Mouse (Mus musculus) kidney, postnatal 10 days (tissue): ENCODE measurements around the gene Crhr1.

Experiments used
- DNase-seq: peaks from one replicate; pipeline ENCODE4 v3.0.0; 2021; ENCODE audit warnings: mixed read lengths

Gene Crhr1

DNA sequence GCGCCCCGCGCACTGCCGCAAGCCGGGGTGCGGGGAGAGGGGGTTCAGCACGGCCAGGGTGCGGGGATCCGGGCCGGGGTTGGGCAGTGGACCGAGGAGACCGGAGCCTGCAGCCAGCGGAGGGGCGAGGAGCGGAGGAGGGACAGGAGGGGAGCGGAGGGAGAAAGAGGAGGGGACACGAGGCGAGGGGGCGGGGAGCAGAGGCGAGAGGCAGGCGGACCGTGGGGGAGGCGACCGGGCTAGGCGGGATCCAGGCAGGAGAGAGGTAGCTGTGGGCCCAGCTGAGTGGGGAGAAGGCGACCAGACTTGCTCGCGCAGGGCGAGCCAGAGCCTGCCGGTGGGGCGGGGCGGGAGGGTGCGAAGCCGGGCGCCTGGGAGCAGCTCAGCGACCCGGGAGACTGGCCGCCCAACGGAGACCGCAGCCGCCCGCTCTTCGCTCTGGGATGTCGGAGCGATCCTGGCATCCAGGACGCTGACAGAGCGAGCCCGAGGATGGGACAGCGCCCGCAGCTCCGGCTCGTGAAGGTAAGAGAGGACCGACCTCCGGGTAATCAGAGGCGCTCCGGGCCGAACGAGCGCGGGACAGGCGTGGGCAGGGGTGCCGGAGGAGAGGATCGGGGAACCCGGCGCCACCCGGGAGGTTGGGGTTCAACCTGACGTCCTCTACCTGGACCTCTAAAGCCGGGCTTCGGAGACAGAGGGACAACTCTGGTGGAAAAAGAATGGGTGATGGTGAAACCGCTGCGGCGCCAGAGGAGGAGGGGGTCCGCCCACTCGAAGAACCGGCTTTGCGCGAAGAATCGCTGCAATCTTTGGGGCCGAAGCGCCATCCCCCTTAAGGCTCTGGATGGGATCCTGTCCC, at the start of gene Crhr1:
Gene Crhr1 (plus strand): TSS at position 276 of the 862 bp plus-strand sequence.
- DNase-seq: peak; percentile 43

DNA sequence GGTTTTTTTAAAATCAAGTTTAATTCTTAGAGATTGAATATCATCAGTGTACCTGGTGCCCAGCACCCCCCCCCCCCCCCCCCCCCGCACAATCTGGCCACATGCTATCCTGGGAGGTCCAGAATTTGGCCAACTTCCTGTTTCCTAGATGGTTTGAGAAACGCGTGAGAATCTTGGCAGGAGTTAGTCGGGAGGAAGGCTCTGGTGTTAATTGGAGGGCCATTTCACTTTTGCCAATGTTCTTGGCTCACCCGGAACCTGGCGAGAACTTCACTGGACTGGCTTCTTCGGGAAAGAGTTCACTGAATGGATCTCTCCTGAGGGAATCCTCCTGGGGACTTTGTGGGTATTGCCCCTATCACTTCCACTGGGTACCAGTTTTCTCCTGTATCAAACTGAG, 49.4 kb upstream of the Crhr1 start:
- DNase-seq: no peak

DNA sequence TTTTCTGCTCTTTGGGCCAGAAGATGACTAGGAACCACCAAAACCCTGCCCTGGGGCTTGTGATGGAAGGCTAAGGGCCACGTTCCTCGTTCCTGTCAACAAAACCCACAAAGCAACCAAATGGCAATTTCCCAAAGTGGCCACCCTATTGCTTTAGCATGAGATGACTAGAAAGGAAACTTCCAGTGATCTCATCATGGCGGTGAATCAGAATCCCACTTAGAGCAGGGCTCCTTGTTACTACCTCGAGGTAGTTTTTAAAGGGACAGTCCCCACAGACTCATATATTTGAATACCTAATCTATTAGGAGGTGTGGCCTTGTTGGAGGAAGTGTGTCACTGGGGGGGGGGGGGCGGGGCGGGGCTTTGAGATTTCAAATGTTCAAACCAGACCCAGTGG, 48.9 kb upstream of the Crhr1 start:
- no peak for DNase-seq

DNA sequence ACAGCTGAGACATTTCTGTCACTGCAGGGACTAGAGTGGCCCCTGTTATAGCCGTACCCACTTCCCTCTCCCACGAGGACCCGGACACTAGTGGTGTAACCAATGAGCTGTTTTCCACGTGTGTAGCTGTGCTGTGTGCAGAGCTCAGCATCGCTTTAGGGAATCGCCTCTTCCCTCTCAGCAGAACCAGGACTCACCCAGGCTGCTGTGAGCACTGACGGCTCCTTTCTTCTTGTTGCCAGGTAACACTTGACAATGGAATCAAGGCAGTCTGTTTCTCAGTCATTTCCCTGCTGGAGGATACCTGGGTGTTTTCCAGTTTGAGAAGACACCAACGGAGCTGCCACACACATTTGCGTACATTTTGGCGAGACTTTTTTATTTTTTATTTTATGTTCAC, 44.1 kb upstream of the Crhr1 start:
- no peak for DNase-seq

DNA sequence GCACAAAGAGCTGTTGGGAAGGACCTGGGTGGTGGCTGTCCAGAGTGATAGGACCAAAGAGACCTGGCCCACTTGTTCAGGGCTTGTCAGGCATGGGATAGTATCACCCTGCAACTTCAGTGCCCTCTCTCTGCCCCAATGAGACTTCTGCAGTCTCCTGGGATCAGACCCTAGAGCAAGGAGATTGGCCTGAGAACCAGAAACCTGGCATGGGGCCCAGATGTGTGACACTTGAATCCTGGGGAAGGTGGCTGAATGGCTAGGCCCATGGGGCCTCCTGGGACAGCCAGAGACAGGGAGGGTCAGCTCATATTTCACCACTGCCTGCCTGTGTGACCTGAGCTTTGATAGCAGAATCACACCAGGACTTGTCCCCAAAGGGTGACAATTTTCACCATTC, 41.9 kb upstream of the Crhr1 start:
- no peak for DNase-seq

DNA sequence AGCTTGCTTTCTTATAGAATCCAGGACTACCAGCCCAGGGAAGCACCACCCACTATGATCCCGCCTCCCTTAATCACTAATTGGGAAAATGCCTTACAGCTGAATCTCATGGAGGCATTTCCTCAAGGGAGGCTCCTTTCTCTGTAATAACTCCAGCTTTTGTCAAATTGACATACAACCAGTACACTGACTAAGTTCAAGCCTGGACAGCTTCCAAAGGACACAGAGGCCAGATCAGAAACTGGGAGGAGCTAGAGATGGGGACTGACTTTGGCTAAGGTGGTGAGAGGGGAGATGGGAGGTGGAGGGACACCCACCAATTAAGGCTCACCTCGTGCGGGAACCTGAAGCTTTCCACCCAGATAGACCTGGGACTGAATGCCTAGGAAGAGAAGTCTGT, 37.5 kb upstream of the Crhr1 start:
- DNase-seq: no peak

DNA sequence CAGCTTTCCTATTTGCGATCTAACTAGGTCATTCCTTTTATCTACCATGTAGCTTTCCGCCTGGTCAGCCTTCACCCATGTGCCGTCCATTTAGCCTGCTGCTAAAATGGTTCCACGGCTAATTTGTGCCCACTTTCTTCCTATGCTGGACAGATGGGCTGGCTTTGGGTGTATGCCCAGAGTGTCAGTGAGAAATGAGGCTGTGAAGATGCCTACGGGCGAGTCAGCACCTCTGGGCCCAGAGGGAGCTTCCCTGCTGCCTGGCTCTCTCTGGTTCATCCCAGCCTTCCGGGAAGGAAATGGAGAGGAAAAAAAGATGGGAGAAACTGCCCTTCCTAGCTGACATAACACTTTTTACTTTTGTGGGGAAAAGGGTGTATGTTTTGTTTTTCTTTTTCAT, 36.1 kb upstream of the Crhr1 start:
- DNase-seq: no peak

DNA sequence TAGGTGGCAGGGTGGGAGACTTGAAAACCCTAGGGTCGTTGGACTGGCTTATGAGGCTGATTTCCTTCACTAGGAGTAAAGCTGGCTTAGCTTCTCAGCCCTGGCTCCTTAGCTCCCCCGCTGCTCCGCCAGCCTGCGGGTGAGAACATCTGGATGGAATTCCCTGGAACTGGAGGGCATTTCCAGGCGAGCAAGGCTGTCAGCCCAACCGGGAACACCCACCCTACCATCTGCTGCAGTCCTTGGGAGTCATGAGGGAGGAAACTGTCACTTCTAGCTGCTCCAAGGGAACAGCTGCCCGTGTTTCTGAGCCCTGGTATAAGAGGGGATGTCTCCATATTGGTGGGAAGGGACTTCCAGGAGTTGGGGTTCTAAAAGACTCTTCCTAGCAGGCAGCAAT, 33.1 kb upstream of the Crhr1 start:
- DNase-seq: no peak

DNA sequence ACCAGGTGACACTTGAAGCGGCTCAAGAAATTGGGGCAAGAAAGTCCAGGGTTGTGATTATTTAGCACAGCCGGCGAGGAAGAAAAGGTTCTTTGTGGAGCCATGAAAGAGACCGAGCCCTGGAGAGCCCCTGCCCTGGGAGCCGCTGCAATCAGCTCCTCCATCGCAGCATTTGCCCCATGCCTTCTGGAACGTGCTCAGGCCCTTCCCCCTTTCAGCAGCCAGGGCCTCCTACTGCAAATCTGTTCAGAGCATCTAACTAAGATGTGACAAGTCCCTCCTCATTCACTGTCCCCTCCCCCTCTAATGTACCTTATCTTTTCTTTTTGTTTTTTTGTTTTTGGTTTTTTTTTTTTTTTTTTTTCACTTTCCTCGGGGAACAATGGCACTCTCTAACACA, 30.0 kb upstream of the Crhr1 start:
- no peak for DNase-seq

DNA sequence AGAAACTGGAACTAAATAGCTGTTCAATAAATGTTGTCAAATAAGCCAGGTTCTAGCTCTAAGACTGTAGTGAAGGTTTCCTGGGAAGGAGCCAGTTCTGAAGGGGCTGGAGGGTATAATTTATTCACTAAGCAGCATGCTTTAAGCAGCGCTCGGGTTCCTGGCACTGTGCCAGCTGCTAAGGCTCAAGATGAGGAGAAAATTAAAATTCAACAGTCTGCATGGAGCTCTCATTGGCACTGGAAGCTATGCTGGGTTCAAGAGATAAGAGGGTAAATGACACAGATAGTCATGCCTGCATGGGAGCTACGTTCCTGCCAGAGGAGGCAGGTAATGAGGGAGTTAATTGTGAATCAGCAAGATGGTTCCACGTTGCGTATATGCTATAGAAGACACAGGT, 26.3 kb upstream of the Crhr1 start:
- DNase-seq: peak; percentile 66

DNA sequence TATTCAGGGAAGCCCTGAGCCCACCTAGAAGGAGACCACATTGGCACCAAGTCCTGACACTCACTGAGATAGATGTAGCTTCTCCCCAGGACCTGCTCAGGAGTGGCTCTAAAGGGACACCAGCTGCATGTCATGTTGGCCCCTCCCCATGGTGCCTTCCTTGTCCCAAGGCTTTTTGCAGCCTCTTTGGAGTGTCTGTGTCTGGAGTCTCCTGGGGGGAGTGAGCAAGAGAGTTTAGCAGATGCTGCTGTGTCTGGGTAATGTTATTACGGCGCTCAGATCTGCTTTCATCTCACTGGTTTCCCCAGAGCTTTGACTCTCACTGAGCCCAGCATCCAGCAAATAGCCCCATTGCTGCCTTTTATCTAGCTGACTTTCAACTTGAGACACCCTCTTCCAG, 25.7 kb upstream of the Crhr1 start:
- no peak for DNase-seq

DNA sequence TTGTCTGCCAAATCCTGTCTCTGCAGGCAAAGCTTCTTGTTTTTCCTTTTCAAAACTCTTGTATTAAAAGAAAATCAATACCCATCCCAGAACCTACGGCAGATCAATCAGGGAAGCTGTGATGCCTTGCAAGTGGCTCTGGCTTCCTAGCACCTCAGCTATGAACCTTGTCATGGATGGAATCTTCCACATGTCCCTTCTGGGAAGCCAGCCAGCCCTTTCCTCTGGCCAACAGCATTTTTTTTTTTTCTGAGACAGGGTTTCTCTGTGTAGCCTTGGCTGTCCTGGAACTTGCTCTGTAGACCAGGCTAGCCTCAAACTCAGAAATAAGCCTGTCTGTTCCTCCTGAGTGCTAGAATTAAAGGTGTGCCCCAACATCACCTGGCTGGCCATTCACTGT, 22.3 kb upstream of the Crhr1 start:
- DNase-seq: peak; percentile 42

DNA sequence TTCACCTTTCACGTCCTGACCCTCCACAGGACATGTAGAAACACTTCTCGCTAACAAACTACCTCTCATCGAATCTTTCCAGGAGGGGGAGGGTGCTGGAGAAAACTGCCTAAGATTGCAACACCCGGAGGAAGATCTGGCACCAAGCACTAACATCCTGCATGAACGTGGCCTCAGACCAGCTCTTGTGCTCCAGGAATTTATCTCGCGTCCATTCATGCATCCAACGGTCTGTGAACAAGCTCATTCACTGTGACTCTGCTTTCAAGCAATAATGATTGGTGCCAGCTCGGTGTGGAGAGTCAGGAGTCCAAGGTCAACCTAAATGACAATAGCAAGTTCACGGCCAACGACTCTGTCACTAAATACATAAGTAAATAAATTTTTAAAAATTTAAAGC, 20.8 kb upstream of the Crhr1 start:
- DNase-seq: no peak

DNA sequence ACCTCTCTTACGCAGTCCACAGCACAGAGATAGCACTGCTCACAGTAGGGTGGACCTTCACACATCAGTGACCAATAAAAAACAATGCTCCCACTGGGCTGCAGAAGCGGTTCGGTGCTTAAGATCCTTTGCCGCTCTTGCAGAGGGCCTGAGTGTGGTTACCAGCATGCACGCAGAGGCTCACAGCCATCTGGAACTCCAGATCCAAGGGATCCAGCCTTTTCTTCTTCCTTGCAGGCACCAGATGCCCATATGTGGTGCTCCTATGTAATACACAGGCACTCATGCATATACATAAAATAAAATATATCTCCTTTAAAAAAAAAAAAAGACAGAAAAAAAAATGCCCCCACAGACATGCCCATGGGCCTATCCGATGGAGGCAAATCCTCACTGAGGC, 19.0 kb upstream of the Crhr1 start:
- no peak for DNase-seq

DNA sequence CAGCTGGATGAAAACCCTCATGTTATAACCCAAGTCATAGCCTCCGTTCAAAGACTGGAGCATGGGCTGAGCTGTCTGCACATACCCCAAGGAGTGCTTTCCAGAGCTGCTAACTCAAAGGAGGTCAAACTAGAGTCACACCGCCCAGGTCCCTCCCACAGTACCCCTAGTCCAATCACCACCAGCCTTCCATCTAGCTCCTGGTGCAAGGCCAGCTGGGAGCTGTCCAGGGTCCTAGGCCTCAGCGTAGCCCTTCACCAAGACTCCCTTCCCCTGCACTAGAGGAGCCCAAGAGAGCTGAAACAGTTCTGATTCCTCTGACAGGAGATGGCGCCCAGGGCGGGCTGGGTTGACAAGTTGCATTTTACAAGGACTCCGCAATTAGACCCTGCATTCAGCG, 18.0 kb upstream of the Crhr1 start:
- peak; percentile 94 for DNase-seq

DNA sequence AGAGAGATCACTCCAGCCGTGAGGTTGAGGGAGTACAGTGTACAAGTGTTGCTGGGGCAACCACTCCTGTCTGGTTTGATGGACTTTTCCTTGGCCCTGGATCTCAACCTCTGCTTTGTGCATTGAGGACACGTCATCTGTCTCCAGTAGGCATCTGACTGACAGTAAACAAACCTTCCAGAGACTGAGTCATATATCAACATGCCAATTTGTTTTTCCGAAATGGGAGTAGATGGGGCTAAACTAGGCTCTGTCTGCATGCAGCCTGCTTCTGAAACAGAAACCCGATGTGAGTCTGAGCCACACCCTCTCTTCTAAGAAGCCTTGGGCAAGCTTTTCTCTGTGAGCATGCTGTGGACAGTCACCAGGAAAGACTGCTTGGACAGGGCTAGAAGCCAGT, 14.3 kb upstream of the Crhr1 start:
- no peak for DNase-seq

DNA sequence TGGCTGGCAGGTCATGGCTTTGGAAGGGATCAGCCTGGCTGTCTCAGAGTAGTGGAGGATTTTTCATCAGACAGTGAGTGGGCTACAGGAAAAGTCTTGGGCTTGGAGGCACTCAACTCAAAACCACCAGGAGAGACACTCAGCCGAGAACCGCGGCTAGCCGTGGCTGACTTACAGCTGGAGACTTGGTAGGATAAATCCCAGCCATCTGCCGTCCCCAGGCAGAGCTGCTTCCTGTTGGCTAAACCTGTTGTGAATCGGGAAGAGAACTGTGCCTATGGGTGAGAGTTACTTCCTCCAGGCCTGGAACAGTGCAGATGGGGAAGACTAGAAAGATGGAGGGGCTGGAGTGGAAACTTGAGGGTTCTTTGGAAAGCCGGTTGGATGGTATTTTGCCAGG, 9.7 kb upstream of the Crhr1 start:
- no peak for DNase-seq

DNA sequence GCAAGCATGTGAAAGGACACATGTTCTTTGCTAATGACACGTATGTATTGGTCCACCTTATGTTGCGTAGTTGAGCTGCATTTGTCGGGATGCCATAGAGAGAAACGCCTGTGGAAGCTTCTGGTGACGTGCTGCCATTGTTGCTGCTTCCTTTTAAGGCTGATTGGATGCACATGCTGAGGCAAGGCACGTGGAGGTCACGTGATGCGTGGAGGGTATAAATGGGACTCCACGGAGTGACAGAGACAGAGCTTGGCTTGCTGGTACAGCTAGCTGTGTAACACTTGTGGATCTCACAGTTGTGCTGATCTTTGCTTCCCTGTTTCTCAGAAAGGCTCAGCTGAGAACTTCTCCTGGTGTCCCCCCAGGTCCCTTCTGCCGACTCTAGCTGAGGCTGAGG, 9.2 kb upstream of the Crhr1 start:
- DNase-seq: no peak

DNA sequence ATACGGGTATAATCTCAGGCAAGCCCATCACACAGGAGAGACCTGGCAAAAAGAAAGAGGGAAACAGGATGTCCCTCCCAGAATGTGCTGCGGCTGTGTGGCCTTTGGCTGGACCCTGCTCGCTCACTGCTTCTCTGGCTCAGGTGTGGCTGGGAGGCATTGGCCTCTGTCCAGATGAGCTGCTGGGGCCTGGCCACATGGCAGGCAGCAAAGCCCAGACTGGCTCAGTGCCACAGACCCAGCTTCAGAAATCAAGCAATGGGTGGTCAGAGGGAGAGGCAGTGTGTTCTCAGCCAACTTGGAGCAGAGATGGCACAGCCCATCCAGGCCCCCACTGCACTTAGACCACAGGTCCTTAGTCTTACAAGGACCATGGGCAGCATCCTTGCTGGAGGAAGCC, 8.1 kb upstream of the Crhr1 start:
- DNase-seq: peak; percentile 64

DNA sequence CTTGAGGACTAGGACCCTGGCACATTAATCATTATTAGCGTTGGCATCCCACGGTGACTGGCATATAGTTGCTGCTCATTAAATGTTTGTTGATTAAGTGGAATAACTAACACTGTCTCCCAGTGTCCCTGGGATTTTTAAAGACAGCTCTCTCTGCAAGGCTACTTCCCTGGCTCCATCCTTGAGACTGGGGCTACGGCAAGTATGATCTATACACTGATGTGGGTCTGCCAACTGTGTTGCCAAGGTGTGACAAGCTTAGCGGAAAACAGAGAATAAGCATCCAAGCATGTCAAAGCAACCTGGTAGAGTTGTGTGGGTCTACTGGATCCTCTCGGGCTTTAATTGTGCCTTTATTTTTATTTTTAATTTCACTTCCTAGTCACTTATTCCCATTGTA, 3.2 kb upstream of the Crhr1 start:
- DNase-seq: no peak

DNA sequence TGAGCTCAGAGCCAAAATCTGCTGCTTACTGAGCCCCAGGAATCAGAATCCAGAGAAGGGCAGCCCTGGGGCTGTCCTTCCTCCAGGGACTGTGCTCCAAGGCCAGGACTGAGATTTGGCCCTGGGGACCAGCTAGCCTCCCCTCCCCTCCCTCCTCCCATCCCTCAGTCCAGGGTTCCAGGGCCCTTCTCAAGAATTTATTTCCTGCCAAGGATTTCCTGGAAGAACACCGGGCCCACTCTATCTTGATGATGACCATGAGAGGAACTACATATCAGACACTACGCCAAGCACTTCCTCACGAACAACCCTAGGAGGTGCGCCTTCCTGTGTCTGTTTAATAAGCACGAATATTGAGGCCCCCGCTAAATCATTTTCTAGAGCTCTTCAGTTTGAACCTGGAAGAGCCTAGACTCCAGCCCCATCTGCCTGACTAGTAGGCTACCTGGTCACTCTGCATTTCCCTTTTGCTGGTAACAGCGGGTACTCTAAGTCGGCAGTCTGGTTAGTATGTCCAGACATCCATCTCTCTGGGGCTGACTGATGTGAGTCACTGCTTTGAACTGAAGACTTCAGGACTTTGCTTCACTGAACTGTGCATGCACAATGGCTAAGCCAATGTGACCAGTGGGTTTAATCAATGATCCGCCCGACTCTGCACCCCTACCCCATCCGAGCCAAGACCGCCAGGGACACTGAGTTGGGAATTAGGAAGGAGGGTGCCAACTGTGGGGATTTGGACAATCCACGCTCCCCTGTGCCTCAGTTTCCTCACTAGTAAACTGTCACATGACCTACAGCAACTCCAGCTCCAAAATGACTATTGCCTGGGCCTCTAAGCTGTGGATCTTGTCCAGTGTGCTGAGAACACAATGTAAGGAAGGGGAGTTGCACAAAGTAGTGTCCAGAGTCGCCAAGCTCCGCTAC, 1.7 kb upstream of the Crhr1 start:
- DNase-seq: no peak

DNA sequence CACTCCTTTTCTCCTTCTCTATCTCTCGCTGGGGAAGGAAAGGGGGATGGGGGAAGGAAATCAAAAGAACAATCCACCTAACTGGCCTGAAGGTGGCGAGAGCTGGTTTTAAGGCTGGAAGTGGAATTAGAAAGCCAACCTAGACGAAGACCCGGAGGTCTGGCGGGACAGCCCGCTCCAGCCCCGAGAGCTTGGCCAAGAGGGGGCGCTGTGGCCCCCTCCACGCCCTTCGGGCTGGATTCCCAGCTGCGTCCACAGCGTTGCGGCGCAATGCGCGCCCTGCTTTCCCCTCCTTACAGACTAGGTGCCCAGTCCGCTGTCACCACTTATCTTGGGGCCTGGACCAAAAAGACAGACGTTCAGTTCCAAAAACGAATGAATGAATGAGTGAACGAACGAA, 899 bp upstream of the Crhr1 start:
- peak; percentile 34 for DNase-seq

DNA sequence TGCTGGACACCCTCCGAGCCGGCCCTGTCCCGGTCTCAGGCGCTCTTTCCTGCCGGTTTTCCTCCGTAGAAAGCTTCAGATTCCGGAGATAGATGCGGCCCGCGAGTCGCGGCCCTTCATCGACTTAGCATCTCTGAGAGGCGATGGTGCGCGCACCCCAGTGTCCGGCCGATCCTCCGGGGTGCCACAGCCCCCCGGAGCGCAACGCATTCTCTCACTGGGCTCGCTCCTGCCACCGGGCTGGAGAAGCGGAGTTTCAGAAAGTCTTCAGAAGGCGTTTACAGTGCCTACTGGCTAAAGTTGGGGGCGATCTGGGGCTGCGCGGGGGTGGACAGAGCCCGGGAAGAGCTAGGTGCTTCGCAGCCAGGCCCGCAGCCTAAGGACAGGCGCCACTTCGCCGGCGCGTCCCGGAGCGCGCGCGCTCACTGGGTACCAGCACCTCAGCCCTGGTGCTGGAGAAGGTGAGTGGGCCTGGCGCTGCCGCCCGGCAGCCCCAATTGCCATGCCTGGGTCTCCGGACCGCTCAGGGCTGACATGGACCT, 858 bp downstream of the Crhr1 start:
- no peak for DNase-seq

DNA sequence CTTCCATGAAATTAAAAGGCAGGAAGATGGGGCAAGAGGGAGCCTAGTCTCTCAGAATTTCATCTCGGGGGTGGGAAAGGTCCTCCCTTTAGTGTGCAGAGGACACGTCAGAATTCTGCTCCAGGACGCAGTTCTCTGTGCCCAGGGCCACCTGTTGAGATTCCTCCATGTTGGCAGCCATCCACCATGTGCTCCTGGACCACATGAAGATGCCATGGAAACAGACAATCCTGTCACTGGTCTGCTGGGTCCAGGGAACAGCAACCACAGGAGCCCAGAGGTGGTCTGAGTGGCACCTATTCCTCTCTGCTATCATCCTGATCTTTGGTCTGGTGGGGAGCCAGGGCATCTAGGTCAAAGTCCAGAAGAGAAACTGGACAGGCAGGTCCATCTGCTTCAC, 6.3 kb downstream of the Crhr1 start:
- no peak for DNase-seq
